Mouse (Mus musculus): Measurements from ENCODE around the gene Ppp4r3a.

DNA sequence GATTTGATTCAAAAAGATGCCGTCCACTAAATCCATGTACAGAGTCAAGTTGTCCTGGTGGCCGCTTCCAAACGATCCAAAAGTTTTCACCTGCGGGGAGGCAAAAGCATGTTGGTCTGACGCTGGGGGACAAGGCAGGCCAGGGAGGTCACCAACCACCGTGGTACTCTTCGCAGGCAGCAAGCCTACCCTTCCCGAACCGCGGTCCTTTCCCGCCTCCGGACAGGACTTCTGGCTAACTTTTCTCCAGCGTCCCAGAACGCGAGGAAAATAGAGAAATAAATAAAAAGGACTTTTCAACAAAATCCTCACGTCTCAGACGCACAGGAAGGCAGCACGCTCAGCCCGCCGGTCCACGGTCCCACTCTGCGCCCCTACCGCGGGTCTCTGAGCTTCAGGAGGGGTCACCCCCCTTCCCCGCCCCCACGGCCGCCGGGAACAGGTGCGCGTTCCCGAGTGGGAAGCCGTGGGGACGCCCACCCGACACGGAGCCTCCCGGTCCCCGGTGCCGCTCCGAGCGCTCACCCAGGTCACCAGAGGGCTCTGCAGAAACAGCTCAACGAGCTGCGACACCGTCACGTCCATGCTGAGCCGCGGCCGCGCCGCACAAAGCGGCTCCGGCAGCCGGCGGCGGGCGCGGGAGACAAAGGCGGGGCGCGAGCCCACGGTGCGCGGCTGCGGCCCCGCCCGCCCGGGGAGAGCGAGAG, 55.1 kb downstream of the Ppp4r3a start:
- TF ChIP-seq CTCF (IDR thresholded peaks at IDR 0.05; ENCODE audit: extremely low read depth, insufficient read depth, low read length) (no peak), POLR2A (IDR thresholded peaks at IDR 0.05; ENCODE audit: extremely low read depth, insufficient read depth, low read length) (no peak)
